25 mouse cellular contexts compared by ENCODE assay signal in genomic region chr2:181356780-181357179, GRCm38 (mm10). TPM values are rescaled to one million over a fixed set of nuclear protein-coding genes. Genes with fewer than 3 reads are reported as not detected.
"Had no signal": no experiment of that assay in that cellular context is flagged by ENCODE, and none has a peak within 500 bp of the region (broad histone marks: within the 10 kb centered on the region; RNA-seq: fewer than 3 reads in every experiment).

No protein-coding gene starts in this region.

- H3K27ac ChIP-seq: liver, embryonic 15.5 days; lung, embryonic 15.5 days; macrophage; midbrain, embryonic 13.5 days; midbrain, embryonic 15.5 days; neural tube, embryonic 13.5 days; neural tube, embryonic 15.5 days; stomach, embryonic 15.5 days; stomach, postnatal 0 days had no signal

- H3K4me2 ChIP-seq: liver, embryonic 15.5 days; lung, embryonic 15.5 days; midbrain, embryonic 13.5 days; midbrain, embryonic 15.5 days; neural tube, embryonic 13.5 days; neural tube, embryonic 15.5 days; stomach, embryonic 15.5 days had no signal

- H3K9ac ChIP-seq: liver, embryonic 15.5 days; liver, postnatal 0 days; lung, embryonic 15.5 days; midbrain, embryonic 13.5 days; midbrain, embryonic 15.5 days; neural tube, embryonic 13.5 days; stomach, embryonic 15.5 days had no signal

- DNase-seq: liver, postnatal 0 days; lung, adult 2 months; lung, postnatal 14 days; lung, postnatal 36 days; retina, postnatal 1 day; right cerebral cortex, adult 18-20 months; right cerebral cortex, postnatal 25 days; right cerebral cortex, postnatal 4 days; spleen, adult 18-20 months; thymus, adult 2 months; thymus, postnatal 25 days had no signal

- ATAC-seq: liver, postnatal 0 days; lung, postnatal 0 days; midbrain, embryonic 13.5 days; midbrain, embryonic 15.5 days had no signal

- H3K4me3 ChIP-seq: liver, embryonic 15.5 days; lung, embryonic 15.5 days; megakaryocyte, embryonic 14.5 days; midbrain, embryonic 13.5 days; midbrain, embryonic 15.5 days; neural tube, embryonic 13.5 days; neural tube, embryonic 15.5 days; stomach, embryonic 15.5 days had no signal

- H3K4me1 ChIP-seq: liver, embryonic 15.5 days; lung, embryonic 15.5 days; midbrain, embryonic 13.5 days; midbrain, embryonic 15.5 days; neural tube, embryonic 13.5 days; neural tube, embryonic 15.5 days; stomach, embryonic 15.5 days had no signal

- H3K27me3 ChIP-seq: liver, embryonic 15.5 days; lung, embryonic 15.5 days; megakaryocyte, embryonic 14.5 days; midbrain, embryonic 13.5 days; midbrain, embryonic 15.5 days; neural tube, embryonic 13.5 days; neural tube, embryonic 15.5 days; stomach, embryonic 15.5 days had no signal

- H3K9me3 ChIP-seq: liver, embryonic 15.5 days; lung, embryonic 15.5 days; megakaryocyte, embryonic 14.5 days; midbrain, embryonic 13.5 days; midbrain, embryonic 15.5 days; neural tube, embryonic 13.5 days; neural tube, embryonic 15.5 days; stomach, embryonic 15.5 days had no signal

RNA-seq across cellular contexts. Expression of gene Stmn3, which starts 42.5 kb away (rescaled TPM):
- total RNA-seq: megakaryocyte progenitor cell, adult 5-6 weeks; monocyte, adult 5-6 weeks had no signal
- polyA plus RNA-seq: liver, postnatal 0 days; macrophage; testis, adult 2 months had no signal
